Mouse (Mus musculus) frontal cortex, postnatal 10 days (tissue): ENCODE measurements around the gene Gm7137.
"Not testable (repeated sequence)": the region's sequence is repeated elsewhere in the genome, so short reads cannot be mapped to it uniquely, and the experiment has no call there.

ENCODE experiments used
- DNase-seq, 2 experiments: peaks; one replicate each; pipeline ENCODE4 v3.0.0; 2022; ENCODE audit warnings: low spot score in 2 of 2, mixed read lengths in 1 of 2

The Gm7137 gene

GRCm38 (mm10) chr10:77752312-77752711 lies 35.7 kb downstream of the Gm7137 start:
- not testable (repeated sequence) for DNase-seq

GRCm38 (mm10) chr10:77751254-77751653 lies 36.7 kb downstream of the Gm7137 start, which contains the start of gene Gm9736:
Gene Gm9736 (minus strand): TSS chr10:77751354.
- DNase-seq: not testable (repeated sequence)

GRCm38 (mm10) chr10:77750686-77751085 lies 37.3 kb downstream of the Gm7137 start:
- not testable (repeated sequence) for DNase-seq

- DNase-seq: not testable (repeated sequence)
Observed at GRCm38 (mm10) chr10:77741924-77742688, 45.9 kb downstream of the Gm7137 start, which contains the start of gene Gm18596. Gene Gm18596 (minus strand): TSS chr10:77742638.

GRCm38 (mm10) chr10:77738929-77739328 lies 49.1 kb downstream of the Gm7137 start:
- DNase-seq: no peak
